In the genomic region with DNA sequence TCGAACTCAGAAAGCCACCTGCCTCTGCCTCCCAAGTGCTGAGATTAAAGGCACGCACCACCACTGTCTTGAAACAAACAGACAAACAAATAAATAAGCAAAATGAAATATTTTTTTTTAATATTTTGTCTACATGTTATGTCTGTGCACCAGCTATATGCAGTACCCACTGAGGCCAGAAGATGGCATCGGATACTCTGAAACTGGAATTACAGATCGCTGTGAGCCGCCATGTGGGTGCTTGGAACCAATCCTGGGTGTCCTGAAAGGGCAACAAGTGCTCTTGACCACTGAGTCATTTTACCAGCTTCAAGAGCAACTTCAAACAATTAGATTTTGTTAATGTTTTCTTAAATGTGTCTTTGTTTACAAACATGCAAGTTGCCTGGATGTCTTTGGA, we compare ENCODE assay signal across 16 mouse cellular contexts. TPM values are rescaled to one million over a fixed set of nuclear protein-coding genes. Genes with fewer than 3 reads are reported as not detected.
DNase-seq lines count a peak whose midpoint lies in the region; ATAC-seq and TF ChIP-seq lines count a peak whose summit lies in the region.
"Had no signal": no experiment of that assay in that cellular context is flagged by ENCODE, and none has a peak within 500 bp of the region (broad histone marks: within the 10 kb centered on the region; RNA-seq: fewer than 3 reads in every experiment).

No protein-coding gene starts in this region.

- no peak overlapping the region for H3K9ac ChIP-seq in forebrain, postnatal 0 days
- H3K9ac ChIP-seq in forebrain, embryonic 11.5 days (ENCODE audit: low read length) = no peak overlapping the region
- no peak overlapping the region for H3K9ac ChIP-seq in liver, postnatal 0 days (replicated peaks)
- no peak overlapping the region for H3K9ac ChIP-seq in forebrain, embryonic 14.5 days (ENCODE audit: low read length)
- H3K9ac ChIP-seq: hindbrain, embryonic 15.5 days had no signal

- peaks cover 8% of the 10 kb centered on the region; the same call in 1 of the 2 replicates for H3K9me3 ChIP-seq in forebrain, postnatal 0 days (ENCODE audit: low read length)
- peaks cover 3% of the 10 kb centered on the region; the same call in 1 of the 2 replicates for H3K9me3 ChIP-seq in forebrain, embryonic 11.5 days (ENCODE audit: control insufficient read depth, low read length)
- peaks cover 4% of the 10 kb centered on the region; the same call in 1 of the 2 replicates for H3K9me3 ChIP-seq in liver, postnatal 0 days (ENCODE audit: low read length)
- H3K9me3 ChIP-seq in forebrain, embryonic 14.5 days (replicated peaks; ENCODE audit: control insufficient read depth, low read length) = 0 out of 2 replicates have a peak, but pooled peaks cover 8% of the 10 kb centered on the region

- no peak overlapping the region for H3K4me2 ChIP-seq in forebrain, postnatal 0 days (ENCODE audit: low read depth)
- no peak overlapping the region for H3K4me2 ChIP-seq in forebrain, embryonic 11.5 days (ENCODE audit: low read depth, low read length, severe bottlenecking)
- no peak overlapping the region for H3K4me2 ChIP-seq in liver, postnatal 0 days (ENCODE audit: low read depth, low read length)
- H3K4me2 ChIP-seq in forebrain, embryonic 14.5 days (ENCODE audit: low read length) = no peak overlapping the region
- H3K4me2 ChIP-seq: hindbrain, embryonic 15.5 days had no signal

- H3K27me3 ChIP-seq in forebrain, postnatal 0 days (ENCODE audit: insufficient read depth, low read length) = no peaks in the 10 kb centered on the region; the same call in 1 of the 2 replicates
- H3K27me3 ChIP-seq in forebrain, embryonic 11.5 days (ENCODE audit: control insufficient read depth, insufficient read depth, low read length) = peaks cover 4% of the 10 kb centered on the region; the same call in 1 of the 2 replicates
- H3K27me3 ChIP-seq in liver, postnatal 0 days (ENCODE audit: insufficient read depth, low read length) = no peaks in the 10 kb centered on the region
- H3K27me3 ChIP-seq in forebrain, embryonic 14.5 days (replicated peaks; ENCODE audit: control insufficient read depth, insufficient read depth, low read length) = no peaks in the 10 kb centered on the region
- H3K27me3 ChIP-seq: hindbrain, embryonic 15.5 days had no signal

- no peak for ATAC-seq in forebrain, postnatal 0 days
- ATAC-seq in forebrain, embryonic 11.5 days (replicated peaks; ENCODE audit: low FRiP score) = no peak
- ATAC-seq in liver, postnatal 0 days = no peak
- ATAC-seq in forebrain, embryonic 14.5 days = no peak
- ATAC-seq: forebrain, embryonic 16.5 days had no signal

- WGBS in forebrain, postnatal 0 days = 98% methylated on average over 5 of the region's 5 CpGs
- WGBS in forebrain, embryonic 11.5 days = 94% methylated on average over 5 of the region's 5 CpGs
- 92% methylated on average over 5 of the region's 5 CpGs for WGBS in liver, postnatal 0 days (ENCODE audit: insufficient replicate concordance)
- 95% methylated on average over 5 of the region's 5 CpGs for WGBS in forebrain, embryonic 14.5 days

- no peaks in the 10 kb centered on the region for H3K4me1 ChIP-seq in forebrain, postnatal 0 days (ENCODE audit: insufficient read depth)
- H3K4me1 ChIP-seq in forebrain, embryonic 11.5 days (replicated peaks; ENCODE audit: control insufficient read depth, insufficient read depth, low read length) = peaks cover 3% of the 10 kb centered on the region
- no peaks in the 10 kb centered on the region for H3K4me1 ChIP-seq in liver, postnatal 0 days (ENCODE audit: insufficient read depth)
- H3K4me1 ChIP-seq in forebrain, embryonic 14.5 days (ENCODE audit: control insufficient read depth, insufficient read depth, low read length) = no peaks in the 10 kb centered on the region
- H3K4me1 ChIP-seq: hindbrain, embryonic 15.5 days had no signal

- DNase-seq in forebrain, postnatal 0 days = no peak
- DNase-seq in forebrain, embryonic 11.5 days (ENCODE audit: low spot score) = no peak
- DNase-seq in liver, postnatal 0 days = no peak
- DNase-seq in liver (no peak), 416B (ENCODE audit: low read depth) (peak; percentile 23), ZHBTc4 (ENCODE audit: low read depth, low spot score) (peak; percentile 63)
- DNase-seq in adrenal gland, postnatal 36 days = no peak
- DNase-seq in forebrain, embryonic 14.5 days (ENCODE audit: low spot score) = no peak
- DNase-seq: adrenal gland, adult 2 months; cerebellum, adult 8-10 months; left cerebral cortex, postnatal 4 days; lung, adult 2 months; right cerebral cortex, postnatal 14 days had no signal

- no peak for TF ChIP-seq EP300 in liver, postnatal 0 days (IDR thresholded peaks at IDR 0.05; ENCODE audit: low read depth)

- no peak overlapping the region for H3K4me3 ChIP-seq in forebrain, postnatal 0 days (ENCODE audit: low read depth, low read length)
- no peak overlapping the region for H3K4me3 ChIP-seq in forebrain, embryonic 11.5 days (ENCODE audit: low read depth, low read length)
- H3K4me3 ChIP-seq in liver, postnatal 0 days (ENCODE audit: low read depth, low read length) = no peak overlapping the region
- no peak overlapping the region for H3K4me3 ChIP-seq in forebrain, embryonic 14.5 days (ENCODE audit: low read depth, low read length)
- H3K4me3 ChIP-seq: hindbrain, embryonic 15.5 days; myocyte had no signal

- no peaks in the 10 kb centered on the region for H3K36me3 ChIP-seq in forebrain, postnatal 0 days (ENCODE audit: insufficient read depth)
- no peaks in the 10 kb centered on the region for H3K36me3 ChIP-seq in forebrain, embryonic 11.5 days (ENCODE audit: control insufficient read depth, insufficient read depth, low read length)
- no peaks in the 10 kb centered on the region for H3K36me3 ChIP-seq in liver, postnatal 0 days (replicated peaks; ENCODE audit: insufficient read depth, low read length)
- no peaks in the 10 kb centered on the region for H3K36me3 ChIP-seq in forebrain, embryonic 14.5 days (ENCODE audit: control insufficient read depth, insufficient read depth, low read length)
- H3K36me3 ChIP-seq: hindbrain, embryonic 15.5 days had no signal

- H3K27ac ChIP-seq in forebrain, postnatal 0 days (ENCODE audit: low read depth, low read length) = no peak overlapping the region
- H3K27ac ChIP-seq in forebrain, embryonic 11.5 days (ENCODE audit: low read depth, low read length) = no peak overlapping the region
- no peak overlapping the region for H3K27ac ChIP-seq in liver, postnatal 0 days (ENCODE audit: low read depth)
- H3K27ac ChIP-seq in forebrain, embryonic 14.5 days (ENCODE audit: low read depth, low read length) = no peak overlapping the region
- H3K27ac ChIP-seq: hindbrain, embryonic 15.5 days had no signal

- peak; percentile 17 for TF ChIP-seq CTCF in forebrain, postnatal 0 days (IDR thresholded peaks at IDR 0.05; ENCODE audit: low read depth)
- peak; percentile 40 for TF ChIP-seq CTCF in liver, postnatal 0 days (IDR thresholded peaks at IDR 0.05; ENCODE audit: low read depth)

RNA-seq across cellular contexts. Expression of gene Spred2, which starts 11.5 kb away (rescaled TPM):
- 12.0 and 15.5 TPM in 2 replicates for total RNA-seq in forebrain, postnatal 0 days (2014; rRNA removed)
- 6.7 and 9.1 TPM in 2 replicates for polyA plus RNA-seq in forebrain, postnatal 0 days (2015; fragmentation: Nextera tagmentation; extraction: Ambion mirVana)
- 7.3 and 7.7 TPM in 2 replicates for polyA plus RNA-seq in forebrain, embryonic 11.5 days (2014; fragmentation: Nextera tagmentation; extraction: Ambion mirVana)
- polyA plus RNA-seq in liver, postnatal 0 days (2015; fragmentation: Nextera tagmentation; extraction: Ambion mirVana) = 1.3 and 1.4 TPM in 2 replicates
- 10 to 100 TPM; 32.0 to 38.0 TPM for total RNA-seq in adrenal gland, postnatal 36 days (2021)
- polyA plus RNA-seq in forebrain, embryonic 14.5 days (2014; fragmentation: Nextera tagmentation; extraction: Ambion mirVana) = 5.4 and 6.5 TPM in 2 replicates

Comparison
In these comparisons a context has a peak if more than half of its experiments do, and no peak if none do; other contexts are left out.
1. DNase-seq: peak in 416B (single experiment) and ZHBTc4 (single experiment); none in forebrain, postnatal 0 days (single experiment), forebrain, embryonic 11.5 days (single experiment), liver, postnatal 0 days (single experiment), liver (single experiment), adrenal gland, postnatal 36 days (0 of 2) and forebrain, embryonic 14.5 days (single experiment).